In genomic region chr8:70359411-70359810, GRCm38 (mm10) we compare ENCODE assay signal across 11 mouse cellular contexts. TPM values are rescaled to one million over a fixed set of nuclear protein-coding genes. Genes with fewer than 3 reads are reported as not detected.
DNase-seq lines count a peak whose midpoint lies in the region; TF ChIP-seq lines count a peak whose summit lies in the region.
"Had no signal": no experiment of that assay in that cellular context is flagged by ENCODE, and none has a peak within 500 bp of the region (broad histone marks: within the 10 kb centered on the region; RNA-seq: fewer than 3 reads in every experiment).

No protein-coding gene starts in this region.

- no peak overlapping the region for H3K27ac ChIP-seq in MEL (ENCODE audit: control insufficient read depth, low read depth, low read length)
- H3K27ac ChIP-seq: liver, embryonic 12.5 days; midbrain, embryonic 15.5 days had no signal

- peak; percentile 61 to 68 for DNase-seq in cerebellum, postnatal 10 days
- no peak for DNase-seq in cerebellum, postnatal 36 days
- DNase-seq in left cerebral cortex, postnatal 4 days = peak; percentile 57
- no peak for DNase-seq in left cerebral cortex, adult 8-10 months (ENCODE audit: low spot score in 2 of 2)
- DNase-seq in MEL (ENCODE audit: low read depth, low spot score) = peak; percentile 53
- peak; percentile 63 for DNase-seq in gastrocnemius, postnatal 25 days
- no peak for DNase-seq in right cerebral cortex, adult 2 months (ENCODE audit: low spot score in 2 of 2)
- DNase-seq in layer of hippocampus, postnatal 14 days (ENCODE audit: low spot score in 2 of 2) = no peak
- DNase-seq: cerebellum, adult 11 months had no signal

- peaks cover 0 to 19% of the 10 kb centered on the region in 2 experiments; a peak in 2 of 4 replicates for H3K36me3 ChIP-seq in MEL (ENCODE audit: control insufficient read depth in 1 of 2, insufficient read depth in 2 of 2, low read length in 2 of 2)
- H3K36me3 ChIP-seq: liver, embryonic 12.5 days; midbrain, embryonic 15.5 days had no signal

- no peak overlapping the region for H3K4me3 ChIP-seq in MEL (ENCODE audit: control insufficient read depth in 1 of 2, insufficient read depth in 1 of 2, low read depth in 2 of 2, low read length in 2 of 2)
- H3K4me3 ChIP-seq: liver, embryonic 12.5 days; midbrain, embryonic 15.5 days had no signal

- no peak for TF ChIP-seq POLR2A in MEL (IDR thresholded peaks at IDR 0.05; ENCODE audit: control insufficient read depth in 1 of 2, insufficient read depth in 1 of 2, low read depth in 1 of 2, low read length in 2 of 2, poor library complexity in 1 of 2)

- no peak for TF ChIP-seq CTCF in MEL (IDR thresholded peaks at IDR 0.05 in 2 of 3, conservative IDR thresholded peaks at IDR 0.05 in 1 of 3; ENCODE audit: control insufficient read depth in 1 of 3, insufficient read depth in 1 of 3, low read depth in 2 of 3, low read length in 3 of 3, poor library complexity in 1 of 3, severe bottlenecking in 1 of 3)

- intact Hi-C loops in left cerebral cortex, postnatal 4 days (cut with DNase I) = no loop called here

- H3K9ac ChIP-seq in MEL (ENCODE audit: control insufficient read depth, low read depth, low read length, poor library complexity, severe bottlenecking) = no peak overlapping the region
- H3K9ac ChIP-seq: liver, embryonic 12.5 days; midbrain, embryonic 15.5 days had no signal

- no peak for TF ChIP-seq EP300 in MEL (IDR thresholded peaks at IDR 0.05; ENCODE audit: low read depth in 1 of 2, low read length in 2 of 2)

- no peaks in the 10 kb centered on the region for H3K9me3 ChIP-seq in MEL (replicated peaks; ENCODE audit: insufficient read depth, low read length)
- H3K9me3 ChIP-seq: liver, embryonic 12.5 days; midbrain, embryonic 15.5 days had no signal

- no peaks in the 10 kb centered on the region for H3K27me3 ChIP-seq in MEL (ENCODE audit: control insufficient read depth in 1 of 2, insufficient read depth in 2 of 2, low read length in 2 of 2)
- H3K27me3 ChIP-seq: midbrain, embryonic 15.5 days had no signal

- no peak for TF ChIP-seq RAD21 in MEL (IDR thresholded peaks at IDR 0.05; ENCODE audit: low read depth, low read length)

- peaks cover 9 to 16% of the 10 kb centered on the region in 2 experiments for H3K4me1 ChIP-seq in MEL (ENCODE audit: control insufficient read depth in 1 of 2, insufficient read depth in 2 of 2, low read length in 2 of 2)
- H3K4me1 ChIP-seq: midbrain, embryonic 15.5 days had no signal

- no peaks in the 10 kb centered on the region for H3K79me2 ChIP-seq in MEL (ENCODE audit: control insufficient read depth, insufficient read depth, low read length, poor library complexity)

TF ChIP-seq in MEL, 35 proteins besides CTCF, POLR2A, EP300 and RAD21:
- TF ChIP-seq KAT2A (conservative IDR thresholded peaks at IDR 0.05; ENCODE audit: low read depth, low read length) = no peak
- no peak for TF ChIP-seq ZNF384 (IDR thresholded peaks at IDR 0.05; ENCODE audit: low read depth, low read length)
- TF ChIP-seq ETS1 (IDR thresholded peaks at IDR 0.05; ENCODE audit: low read depth, low read length) = no peak
- no peak for TF ChIP-seq TAL1 (IDR thresholded peaks at IDR 0.05; ENCODE audit: low read length)
- no peak for TF ChIP-seq RCOR1 (IDR thresholded peaks at IDR 0.05; ENCODE audit: low read depth, low read length)
- TF ChIP-seq MAX (IDR thresholded peaks at IDR 0.05; ENCODE audit: low read length) = no peak
- no peak for TF ChIP-seq MYB (IDR thresholded peaks at IDR 0.05; ENCODE audit: low read depth, low read length)
- TF ChIP-seq POLR2AphosphoS5 (IDR thresholded peaks at IDR 0.05; ENCODE audit: borderline replicate concordance, low read depth, low read length) = no peak
- TF ChIP-seq ZC3H11A (IDR thresholded peaks at IDR 0.05; ENCODE audit: low read depth, low read length) = no peak
- TF ChIP-seq BHLHE40 (IDR thresholded peaks at IDR 0.05; ENCODE audit: borderline replicate concordance, low read depth, low read length) = no peak
- no peak for TF ChIP-seq NRF1 (IDR thresholded peaks at IDR 0.05; ENCODE audit: insufficient read depth, low read depth, low read length, poor library complexity, severe bottlenecking)
- no peak for TF ChIP-seq CHD1 (IDR thresholded peaks at IDR 0.05; ENCODE audit: low read depth, low read length)

RNA-seq across cellular contexts. Expression of gene Upf1, which starts 6.3 kb away (rescaled TPM):
- total RNA-seq in left cerebral cortex, postnatal 4 days (2021) = 10 to 100 TPM; 54.9 to 55.3 TPM
- total RNA-seq in left cerebral cortex, adult 8-10 months (2022) = 10 to 100 TPM; 55.1 to 60.8 (median 59.2) TPM
- 55.4 and 56.3 TPM in 2 replicates for total RNA-seq in MEL (2012; rRNA removed)
- polyA plus RNA-seq in MEL (2012; ENCODE audit: insufficient read depth in 1 of 2, insufficient read length in 2 of 2, low read depth in 1 of 2, low replicate concordance in 2 of 2, missing spikeins in 1 of 2) = 100 to 1,000 TPM in 1 of 2 experiments, 10 to 100 TPM in 1; 89.5 to 289 TPM
- 10 to 100 TPM; 28.9 to 29.5 TPM for total RNA-seq in gastrocnemius, postnatal 25 days (2021)
- total RNA-seq in layer of hippocampus, postnatal 14 days (2021) = 10 to 100 TPM; 50.3 to 54.9 TPM

RNA-seq across cellular contexts. Expression of gene Comp, which starts 13.9 kb away (rescaled TPM):
- under 1 TPM in 1 of 2 experiments, not detected in 1; 0.20 TPM for total RNA-seq in left cerebral cortex, postnatal 4 days (2021)
- total RNA-seq in left cerebral cortex, adult 8-10 months (2022) = 1 to 10 TPM in 1 of 4 experiments, under 1 TPM in 3; 0.20 to 1.0 (median 0.64) TPM
- total RNA-seq in MEL (2012; rRNA removed) = not detected in 2 replicates
- polyA plus RNA-seq in MEL (2012; ENCODE audit: insufficient read depth in 1 of 2, insufficient read length in 2 of 2, low read depth in 1 of 2, low replicate concordance in 2 of 2, missing spikeins in 1 of 2) = under 1 TPM in 1 of 2 experiments, not detected in 1; 0.54 TPM
- total RNA-seq in gastrocnemius, postnatal 25 days (2021) = 10 to 100 TPM in 1 of 2 experiments, 1 to 10 TPM in 1; 5.9 to 14.7 TPM
- total RNA-seq in layer of hippocampus, postnatal 14 days (2021) = under 1 TPM; 0.21 to 0.30 TPM

RNA-seq across cellular contexts. Expression of gene Gdf1, which starts 29.8 kb away (rescaled TPM):
- total RNA-seq in left cerebral cortex, postnatal 4 days (2021) = 1 to 10 TPM; 6.8 to 7.9 TPM
- total RNA-seq in left cerebral cortex, adult 8-10 months (2022) = 10 to 100 TPM in 2 of 4 experiments, 1 to 10 TPM in 2; 4.2 to 13.4 (median 7.4) TPM
- total RNA-seq in MEL (2012; rRNA removed) = 1.9 and 2.6 TPM in 2 replicates
- polyA plus RNA-seq in MEL (2012; ENCODE audit: insufficient read depth in 1 of 2, insufficient read length in 2 of 2, low read depth in 1 of 2, low replicate concordance in 2 of 2, missing spikeins in 1 of 2) = 1 to 10 TPM in 1 of 2 experiments, not detected in 1; 1.9 TPM
- 1 to 10 TPM in 1 of 2 experiments, under 1 TPM in 1; 0.72 to 2.5 TPM for total RNA-seq in gastrocnemius, postnatal 25 days (2021)
- total RNA-seq in layer of hippocampus, postnatal 14 days (2021) = 10 to 100 TPM; 11.2 to 22.7 TPM

RNA-seq across cellular contexts. Expression of gene Cers1, which starts 43.8 kb away (rescaled TPM):
- 10 to 100 TPM; 61.6 to 67.6 TPM for total RNA-seq in left cerebral cortex, postnatal 4 days (2021)
- total RNA-seq in left cerebral cortex, adult 8-10 months (2022) = 10 to 100 TPM; 83.6 to 94.5 (median 88.4) TPM
- 3.4 and 5.0 TPM in 2 replicates for total RNA-seq in MEL (2012; rRNA removed)
- 1 to 10 TPM in 1 of 2 experiments, not detected in 1; 7.7 TPM for polyA plus RNA-seq in MEL (2012; ENCODE audit: insufficient read depth in 1 of 2, insufficient read length in 2 of 2, low read depth in 1 of 2, low replicate concordance in 2 of 2, missing spikeins in 1 of 2)
- total RNA-seq in gastrocnemius, postnatal 25 days (2021) = 10 to 100 TPM; 13.8 to 15.8 TPM
- 100 to 1,000 TPM; 107 to 119 TPM for total RNA-seq in layer of hippocampus, postnatal 14 days (2021)

RNA-seq across cellular contexts. Expression of gene Cope, which starts 57.1 kb away (rescaled TPM):
- 100 to 1,000 TPM; 110 to 113 TPM for total RNA-seq in left cerebral cortex, postnatal 4 days (2021)
- 100 to 1,000 TPM; 123 to 154 (median 139) TPM for total RNA-seq in left cerebral cortex, adult 8-10 months (2022)
- total RNA-seq in MEL (2012; rRNA removed) = 132 and 134 TPM in 2 replicates
- polyA plus RNA-seq in MEL (2012; ENCODE audit: insufficient read depth in 1 of 2, insufficient read length in 2 of 2, low read depth in 1 of 2, low replicate concordance in 2 of 2, missing spikeins in 1 of 2) = 100 to 1,000 TPM in 1 of 2 experiments, not detected in 1; 232 TPM
- total RNA-seq in gastrocnemius, postnatal 25 days (2021) = 100 to 1,000 TPM; 113 to 119 TPM
- total RNA-seq in layer of hippocampus, postnatal 14 days (2021) = 100 to 1,000 TPM; 134 to 148 TPM

Comparison
In these comparisons a context has a peak if more than half of its experiments do, and no peak if none do; other contexts are left out.
1. DNase-seq: peak in cerebellum, postnatal 10 days (2 of 2), left cerebral cortex, postnatal 4 days (single experiment), MEL (single experiment) and gastrocnemius, postnatal 25 days (single experiment); none in cerebellum, postnatal 36 days (0 of 2), left cerebral cortex, adult 8-10 months (0 of 2), right cerebral cortex, adult 2 months (0 of 2) and layer of hippocampus, postnatal 14 days (0 of 2).